Mouse (Mus musculus): Measurements from ENCODE around the gene Usp29.
A peak's percentile ranks its signal among the peaks of the same experiment; 100 is the strongest.

Gene Usp29

DNA sequence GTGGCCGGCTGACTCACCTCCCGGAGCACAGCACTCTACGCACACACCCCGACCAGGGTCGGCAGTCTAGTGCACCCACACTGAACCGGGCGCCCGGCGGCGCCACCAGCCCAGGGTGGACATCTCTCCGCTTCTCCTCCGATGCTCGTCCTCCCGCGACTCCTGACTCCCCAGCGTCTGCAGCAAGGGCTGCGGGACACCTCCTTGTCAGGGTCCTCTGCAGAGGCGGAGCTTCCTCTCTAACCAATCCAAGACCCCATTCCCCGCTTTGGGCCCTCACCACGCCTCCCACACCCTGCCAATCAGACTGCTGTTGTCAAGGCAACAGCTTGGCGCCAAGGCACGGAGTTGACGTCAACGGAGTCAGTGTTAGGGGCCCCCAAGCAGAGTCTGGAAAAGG lies at the start of gene Usp29, which contains the start of gene Peg3:
Gene Usp29 (plus strand): TSS at position 338 of the 400 bp plus-strand sequence.
Gene Peg3 (minus strand): TSS at position 191 of the 400 bp plus-strand sequence.
- DNase-seq (ENCODE audit: low spot score in 2 of 2), result peak; percentile 82 to 90

GRCm38 (mm10) chr7:6685511-6685910 lies 44.9 kb upstream of the Usp29 start:
- DNase-seq (ENCODE audit: low spot score in 2 of 2), result no peak

GRCm38 (mm10) chr7:6696241-6697045 lies 33.9 kb upstream of the Usp29 start, which contains the start of gene Zim1:
Zim1 (minus strand) TSS chr7:6696450.
- DNase-seq (ENCODE audit: low spot score in 2 of 2), result peak; percentile 76 to 83

DNA sequence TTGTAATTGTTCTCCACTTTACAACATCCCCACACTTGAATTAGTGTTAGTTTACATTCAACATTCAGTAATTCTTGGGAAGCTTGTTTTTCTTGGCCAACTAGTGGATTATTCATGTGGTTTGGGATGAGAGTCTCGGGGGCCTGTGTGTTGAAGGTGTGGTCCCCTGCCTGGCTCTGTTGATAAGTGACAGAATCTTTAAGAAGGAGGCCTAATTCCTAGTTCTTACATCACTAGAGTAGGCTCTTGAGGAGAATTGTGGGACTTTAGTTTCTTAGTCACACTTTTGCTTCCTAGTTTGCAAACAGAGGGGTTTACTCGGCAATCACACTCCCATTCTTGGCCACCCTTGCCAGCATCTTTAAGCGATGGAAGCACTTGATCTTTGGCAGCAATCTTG lies 31.1 kb upstream of the Usp29 start:
- no peak for DNase-seq (ENCODE audit: low spot score in 2 of 2)

DNA sequence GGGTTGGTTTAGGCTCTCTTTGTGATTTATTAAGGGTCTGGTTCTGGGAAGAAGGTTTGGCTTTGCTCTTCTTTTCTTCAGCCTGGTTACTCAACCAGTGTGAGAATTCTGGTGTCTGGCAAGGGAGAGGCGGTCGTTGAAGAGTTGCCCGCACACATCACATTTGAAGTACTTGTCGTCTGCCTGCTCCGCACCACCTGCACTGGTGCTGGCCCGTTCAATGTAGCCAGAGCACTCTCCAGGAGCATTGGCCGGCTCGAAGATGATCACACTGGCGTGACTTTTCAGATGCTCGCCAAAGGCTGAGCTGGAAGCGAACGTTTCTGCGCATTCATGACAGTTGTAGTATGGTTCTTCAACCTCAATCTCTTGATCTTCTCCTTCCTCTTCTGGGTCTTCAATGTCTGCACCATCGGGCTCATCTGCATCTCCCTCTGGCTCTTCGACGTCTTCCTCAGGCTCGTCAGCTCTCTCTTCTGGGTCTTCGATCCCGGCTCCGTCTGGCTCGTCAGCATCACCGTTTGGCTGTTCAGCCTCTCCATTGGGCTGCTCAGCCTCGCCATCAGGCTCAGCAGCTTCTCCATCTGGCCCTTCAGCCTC lies 22.9 kb upstream of the Usp29 start:
- DNase-seq (ENCODE audit: low spot score in 2 of 2), result no peak

- DNase-seq (ENCODE audit: low spot score in 2 of 2), result no peak
Measured at GRCm38 (mm10) chr7:6708451-6709180, 21.8 kb upstream of the Usp29 start.

- no peak for DNase-seq (ENCODE audit: low spot score in 2 of 2)
Measured at GRCm38 (mm10) chr7:6709396-6709795, 21.0 kb upstream of the Usp29 start.

GRCm38 (mm10) chr7:6727351-6728121 lies 2.8 kb upstream of the Usp29 start:
- DNase-seq (ENCODE audit: low spot score in 2 of 2), result peak; percentile 76 to 91

DNA sequence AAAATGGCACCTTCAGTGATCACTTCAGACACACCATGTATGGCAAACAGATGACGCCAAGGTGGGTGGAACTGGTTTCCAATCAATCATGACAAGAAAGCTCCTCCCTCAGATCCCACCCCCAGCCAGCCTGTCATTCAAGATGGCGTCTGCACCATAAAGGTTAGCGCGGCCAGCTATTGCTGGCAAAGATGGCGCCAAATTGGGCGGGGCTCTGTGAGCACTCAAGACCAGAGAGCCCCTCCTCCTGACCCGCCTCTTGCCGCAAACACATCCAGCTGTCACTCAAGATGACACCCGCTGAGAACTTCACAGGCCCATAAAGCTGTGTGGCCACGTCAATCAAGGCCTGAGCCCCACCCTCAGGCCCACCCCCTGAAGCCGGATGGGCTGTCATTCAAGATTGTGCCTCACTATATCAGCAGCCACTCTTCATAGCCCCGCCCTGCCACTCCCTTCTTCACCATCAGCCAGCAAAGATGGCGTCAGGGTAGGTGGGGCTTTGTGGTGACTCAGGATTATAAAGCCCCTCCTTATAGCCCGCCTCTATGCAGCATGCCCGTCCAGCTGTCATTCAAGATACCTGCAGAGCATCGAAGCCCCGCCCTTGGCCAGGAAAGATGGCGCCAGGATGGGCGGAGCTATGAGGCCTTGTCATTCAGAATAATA lies 2.0 kb upstream of the Usp29 start:
- DNase-seq (ENCODE audit: low spot score in 2 of 2), result peak; percentile 85 to 96

DNA sequence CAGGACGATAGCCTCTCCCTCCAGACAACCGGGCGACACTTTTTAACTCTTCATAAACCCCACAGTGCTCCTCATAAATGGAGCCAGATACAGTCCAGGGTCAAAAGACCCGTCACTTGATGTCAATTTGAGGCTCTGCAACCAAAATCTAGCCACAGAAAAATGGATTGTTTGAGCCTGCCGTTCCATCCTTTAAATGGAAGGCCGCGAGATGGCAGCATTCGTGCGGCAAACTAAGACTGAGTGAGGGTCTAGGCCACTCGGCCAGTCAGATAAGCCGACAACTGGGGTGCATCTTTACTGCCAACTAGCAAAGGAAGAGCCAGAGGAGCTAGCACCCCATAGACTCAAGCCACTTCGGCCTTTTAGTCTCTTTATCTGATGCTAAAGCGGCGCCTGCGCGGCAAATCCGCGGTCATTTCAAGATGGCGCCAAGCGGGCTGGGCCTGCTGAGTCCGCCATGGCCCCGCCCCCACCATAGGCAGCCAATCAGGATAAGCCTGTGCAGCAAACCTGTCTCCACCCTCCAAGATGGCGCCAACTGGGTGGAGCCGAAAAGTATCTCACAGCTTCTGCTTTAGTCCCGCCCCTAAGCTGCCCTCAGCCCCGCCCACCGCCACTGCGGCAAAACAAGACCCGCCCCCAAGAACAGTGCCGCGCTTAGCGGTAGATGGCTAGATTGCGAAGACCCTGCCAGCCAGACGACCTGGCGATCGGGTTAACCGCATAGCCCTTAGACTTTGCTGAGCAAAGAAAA lies 1.1 kb upstream of the Usp29 start:
- peak; percentile 91 to 94 for DNase-seq (ENCODE audit: low spot score in 2 of 2)

DNA sequence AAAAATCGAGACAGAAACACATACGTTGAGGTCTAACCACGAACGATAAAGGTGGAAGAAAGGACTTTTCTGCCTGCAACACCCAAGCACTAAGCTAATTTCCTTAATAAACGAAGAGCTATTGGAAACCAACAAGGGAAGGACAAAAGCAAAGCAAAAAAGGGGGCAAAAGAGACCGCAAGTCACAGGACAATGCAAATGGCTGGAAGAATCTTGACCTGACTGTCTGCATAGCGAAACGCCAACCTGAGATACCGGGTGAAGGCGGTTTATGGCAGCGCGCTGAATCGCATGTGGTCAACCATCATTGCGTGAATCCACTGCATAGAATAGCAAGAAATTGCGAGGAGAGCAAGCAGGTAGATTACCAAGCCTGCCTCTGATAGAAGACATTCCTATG lies 423 bp downstream of the Usp29 start:
- DNase-seq (ENCODE audit: low spot score in 2 of 2), result no peak

DNA sequence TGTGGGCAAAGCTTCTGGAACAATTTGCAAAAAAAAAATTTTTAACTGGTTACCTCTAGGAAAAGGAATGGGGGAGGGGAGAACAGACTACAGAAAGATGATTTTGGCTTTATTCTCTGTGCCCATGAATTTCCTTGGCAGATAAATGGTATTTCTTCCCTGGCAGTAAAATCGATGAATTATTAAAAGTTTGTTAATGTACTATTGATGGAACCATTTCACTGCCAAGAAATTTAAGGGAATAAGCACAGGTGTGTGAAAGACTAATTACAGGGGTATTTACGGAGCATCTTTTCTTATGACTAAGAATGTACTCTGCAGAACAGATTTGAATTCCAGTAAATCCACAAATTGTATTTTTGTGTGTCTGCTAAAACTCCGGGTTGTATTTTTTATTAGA lies 995 bp downstream of the Usp29 start:
- DNase-seq (ENCODE audit: low spot score in 2 of 2), result no peak

DNA sequence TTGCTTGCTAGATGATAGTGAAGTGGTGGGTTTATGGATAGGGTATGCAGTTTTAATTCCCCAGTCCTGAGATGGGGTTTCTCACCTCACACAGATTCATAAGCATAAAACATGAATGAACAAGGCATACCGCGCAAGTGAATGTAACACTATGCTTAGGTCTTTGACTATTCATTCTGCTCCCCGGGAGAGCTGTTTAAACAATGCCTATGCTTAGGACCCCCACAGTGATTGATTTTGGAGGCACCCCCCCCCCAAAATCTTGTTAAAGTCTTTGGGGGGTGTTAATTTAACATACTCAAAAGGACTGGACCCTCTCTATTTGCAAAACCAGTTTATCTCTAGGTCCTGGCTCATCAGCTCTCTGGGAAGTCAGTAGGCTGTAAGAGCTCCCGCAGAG lies 1.6 kb downstream of the Usp29 start:
- no peak for DNase-seq (ENCODE audit: low spot score in 2 of 2)

DNA sequence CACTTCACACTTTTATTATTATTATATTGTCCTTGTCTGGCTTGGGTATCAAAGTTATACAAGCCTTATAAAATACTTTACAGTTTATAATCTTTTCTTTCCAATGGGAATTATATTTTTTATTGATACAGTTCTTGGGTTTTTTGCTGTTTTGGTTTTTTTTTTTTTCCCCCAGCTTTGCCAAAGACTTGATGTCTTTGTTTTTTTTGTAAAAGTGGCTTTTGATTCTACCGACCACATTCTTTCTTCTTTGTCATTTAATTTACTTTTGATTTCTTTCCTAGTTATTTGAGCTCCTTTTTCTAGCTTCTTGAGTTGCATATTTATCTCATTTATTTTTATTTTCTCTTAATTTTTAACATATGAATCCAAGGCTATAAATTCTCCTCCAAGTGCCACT lies 5.7 kb downstream of the Usp29 start:
- no peak for DNase-seq (ENCODE audit: low spot score in 2 of 2)

- no peak for DNase-seq (ENCODE audit: low spot score in 2 of 2)
Measured at GRCm38 (mm10) chr7:6744281-6744904, 14.0 kb downstream of the Usp29 start.

DNA sequence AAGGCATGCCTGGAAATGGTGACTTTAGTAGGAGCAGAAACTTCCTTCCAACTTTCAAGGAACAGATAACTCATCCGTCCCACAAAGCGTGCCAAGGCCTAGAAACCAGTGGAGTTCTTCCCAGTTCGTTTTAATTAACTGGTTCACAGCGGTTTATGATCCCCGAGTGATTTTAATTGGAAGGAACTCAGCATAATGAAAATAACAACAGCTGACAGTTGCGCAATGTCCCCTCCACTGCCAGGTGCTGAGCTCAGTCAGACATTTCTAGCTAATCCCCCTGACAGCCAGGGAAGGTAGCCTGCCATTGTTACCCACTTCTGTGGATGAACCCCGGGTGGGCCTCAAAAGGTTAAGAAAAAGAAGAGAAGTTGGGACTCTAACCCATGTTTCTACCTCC lies 18.8 kb downstream of the Usp29 start:
- DNase-seq (ENCODE audit: low spot score in 2 of 2), result no peak

- no peak for DNase-seq (ENCODE audit: low spot score in 2 of 2)
Measured at GRCm38 (mm10) chr7:6753440-6753839, 23.1 kb downstream of the Usp29 start.

DNA sequence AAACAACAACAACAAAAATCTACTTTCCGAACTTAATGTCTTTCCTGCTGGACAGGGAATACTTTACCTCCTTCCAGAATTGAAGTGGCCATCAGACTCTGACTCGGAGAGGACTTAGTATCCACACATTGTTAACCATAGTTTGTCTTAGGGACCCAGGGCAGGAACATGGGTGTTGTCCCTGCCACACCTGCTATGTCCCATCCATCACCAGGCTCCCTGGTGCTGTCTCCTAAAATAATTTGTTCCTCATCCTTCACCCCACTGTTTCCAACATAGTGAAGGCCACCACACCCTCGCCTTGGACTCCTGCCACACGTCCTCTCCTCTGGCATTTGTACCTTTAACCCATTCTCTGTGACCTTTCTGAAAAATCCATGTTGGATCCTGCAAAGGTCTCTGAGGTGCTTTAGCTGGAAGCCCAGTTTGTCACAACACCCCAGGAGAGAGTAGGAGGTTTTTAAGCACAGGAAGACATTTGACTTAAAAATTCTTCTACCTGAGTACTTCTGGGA lies 26.5 kb downstream of the Usp29 start:
- no peak for DNase-seq (ENCODE audit: low spot score in 2 of 2)

GRCm38 (mm10) chr7:6759698-6760097 lies 29.3 kb downstream of the Usp29 start:
- no peak for DNase-seq (ENCODE audit: low spot score in 2 of 2)

DNA sequence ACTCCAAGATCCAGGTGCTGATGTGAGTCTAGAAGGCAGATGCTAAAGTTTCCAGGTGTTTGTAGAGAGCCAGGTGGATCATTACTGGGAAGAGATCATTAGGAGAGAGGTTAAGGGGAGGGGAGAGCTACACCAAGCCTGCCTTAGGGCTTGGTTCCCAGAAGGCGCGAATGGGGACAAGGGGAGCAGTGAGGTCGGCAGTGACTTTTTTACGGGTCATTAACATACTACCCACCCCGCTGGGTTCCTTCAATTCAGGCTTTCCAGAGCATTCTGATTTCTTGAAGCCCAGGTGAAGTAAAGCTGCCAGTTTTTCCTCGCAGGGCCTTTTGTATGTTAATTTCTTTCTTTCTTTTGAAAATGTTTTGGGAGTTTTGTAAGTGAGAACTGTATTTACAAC lies 29.8 kb downstream of the Usp29 start:
- DNase-seq (ENCODE audit: low spot score in 2 of 2), result no peak
